Mouse (Mus musculus) ES-E14 (cell line): Measurements from ENCODE around the gene Zfand3.

Source experiments
- CHD2 ChIP-seq: IDR thresholded peaks from 2 replicates; pipeline ENCODE4 v1.6.1; 2014; ENCODE audit warnings: mild to moderate bottlenecking, low read depth, low read length, inconsistent platforms
- ZNF384 ChIP-seq: IDR thresholded peaks from 2 replicates; pipeline ENCODE4 v1.6.1; 2012; ENCODE audit warnings: low read depth, low read length, inconsistent platforms

DNA sequence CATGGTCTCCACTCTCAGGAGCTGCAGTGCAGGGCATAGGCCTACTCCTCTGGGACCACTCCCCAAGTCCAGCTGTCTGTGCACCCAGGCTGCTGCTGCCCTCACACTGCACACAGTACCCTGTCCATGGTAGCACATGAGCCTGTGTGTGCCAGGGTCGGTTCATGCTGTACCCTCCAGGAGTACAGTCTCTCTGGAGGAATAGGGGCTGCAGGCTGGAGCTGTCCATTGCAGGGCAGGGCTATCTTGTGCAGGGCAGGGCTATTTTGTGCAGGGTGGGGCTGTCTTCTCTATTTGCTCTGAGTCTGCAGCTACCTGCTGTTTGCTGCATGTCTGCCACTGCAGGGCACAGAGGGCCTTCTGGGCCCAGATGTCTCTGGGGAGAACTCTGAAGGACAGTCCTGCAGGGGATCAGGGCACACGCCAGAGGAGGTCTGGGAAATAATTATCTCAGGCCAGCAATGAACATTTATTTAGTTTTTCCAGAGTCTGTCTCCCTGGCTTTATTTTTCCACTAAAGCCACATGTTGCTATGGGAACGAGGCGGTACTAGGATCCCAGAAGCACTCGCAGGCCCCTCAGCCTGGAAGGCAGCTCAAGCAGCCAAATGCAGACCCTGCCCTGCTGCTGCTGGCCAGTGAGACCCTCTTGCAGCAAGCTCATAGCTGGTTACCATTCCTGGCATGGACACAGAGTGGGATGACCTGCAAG is 220.7 kb downstream of the Zfand3 start:
- TF ChIP-seq ZNF384 (no peak), CHD2 (no peak)
